Mouse (Mus musculus) lung, postnatal 0 days (tissue): ENCODE results near the gene Olfr1341. TPM values are rescaled to one million over a fixed set of nuclear protein-coding genes. Genes with fewer than 3 reads are reported as not detected.

Experiments
- ATAC-seq: fragments of 200-750 bp; cut with Nextera tagmentation; 2 replicates; pipeline ENCODE4 v1.8.0; 2017; ENCODE audit warnings: moderate library complexity
- DNase-seq: peaks from one replicate; pipeline ENCODE4 v3.0.0-alpha.2; 2016; ENCODE audit warnings: low spot score
- H3K27ac ChIP-seq: fragments of 300-500 bp; sonication (generic); 2 replicates; pipeline ENCODE4 v1.5.1; 2014; ENCODE audit warnings: antibody characterized with exemption, mild to moderate bottlenecking, low read length, mixed read lengths
- H3K27me3 ChIP-seq: fragments of 300-500 bp; sonication (generic); replicated peaks from 2 replicates; pipeline ENCODE4 v1.6.1; 2014; ENCODE audit warnings: low read length, mixed read lengths; ENCODE audit not compliant: insufficient read depth
- H3K36me3 ChIP-seq: fragments of 300-500 bp; sonication (generic); 2 replicates; pipeline ENCODE4 v1.6.1; 2014; ENCODE audit warnings: low read length, mixed read lengths; ENCODE audit not compliant: insufficient read depth
- H3K4me1 ChIP-seq: fragments of 300-500 bp; sonication (generic); 2 replicates; pipeline ENCODE4 v1.6.1; 2014; ENCODE audit warnings: antibody characterized with exemption, low read depth, low read length, mixed read lengths; ENCODE audit not compliant: insufficient read depth
- H3K4me2 ChIP-seq: fragments of 300-500 bp; sonication (generic); replicated peaks from 2 replicates; pipeline ENCODE4 v1.6.1; 2014; ENCODE audit warnings: low read depth, mild to moderate bottlenecking, low read length, moderate library complexity, mixed read lengths
- H3K4me3 ChIP-seq: fragments of 300-500 bp; sonication (generic); 2 replicates; pipeline ENCODE4 v1.5.1; 2014; ENCODE audit warnings: low read depth, low read length
- H3K9ac ChIP-seq: fragments of 300-500 bp; sonication (generic); replicated peaks from 2 replicates; pipeline ENCODE4 v1.6.1; 2014; ENCODE audit warnings: low read depth, mild to moderate bottlenecking
- H3K9me3 ChIP-seq: fragments of 300-500 bp; sonication (generic); 2 replicates; pipeline ENCODE4 v1.6.1; 2016; ENCODE audit warnings: low read length, mixed read lengths
- CTCF ChIP-seq: IDR thresholded peaks from 2 replicates; pipeline ENCODE4 v1.5.1; 2016; ENCODE audit warnings: antibody characterized with exemption, mild to moderate bottlenecking
- EP300 ChIP-seq: IDR thresholded peaks from 2 replicates; pipeline ENCODE4 v1.6.1; 2016; ENCODE audit warnings: antibody characterized with exemption, mild to moderate bottlenecking, control low read depth
- WGBS: fragments of 180-500 bp; shearing (Covaris S2); extraction: QIAGEN DNeasy Blood & Tissue Kit; methylation state at CpG from one replicate; pipeline ENCODE4 v1.1.7; 2014; 5-methylcytosine and 5-hydroxymethylcytosine counted together
- polyA plus RNA-seq: library from polyadenylated mRNA; unstranded; fragments of >200 nt; fragmentation: Nextera tagmentation; extraction: Ambion mirVana; gene quantifications from 2 replicates; pipeline ENCODE4 v1.2.1, GENCODE M21; 2015

Olfr1341 gene
- polyA plus RNA-seq: not detected in 2 replicates

GRCm38 (mm10) chr4:118703223-118703622 is at the start of gene Olfr1341:
Olfr1341 (plus strand) TSS chr4:118703523.
- WGBS: 68% methylated on average over 3 of the region's 3 CpGs
- no peak for DNase-seq
- ATAC-seq: no peak

GRCm38 (mm10) chr4:118658652-118659051 is 44.7 kb upstream of the Olfr1341 start, which contains the start of gene Olfr62:
Olfr62 (plus strand) TSS chr4:118658952.
- no peak for ATAC-seq
- Histone ChIP-seq H3K27ac (no peak within 1 kb of the TSS), H3K36me3 (no peaks in the 10 kb centered on the region), H3K9ac (no peak within 1 kb of the TSS), H3K9me3 (no peaks in the 10 kb centered on the region), H3K4me3 (no peak within 1 kb of the TSS), H3K4me1 (no peaks in the 10 kb centered on the region), H3K4me2 (no peak within 1 kb of the TSS), H3K27me3 (no peaks in the 10 kb centered on the region)
- TF ChIP-seq EP300 (no peak), CTCF (no peak)
- DNase-seq: no peak

More at GRCm38 (mm10) chr4:118703223-118703622, at the start of gene Olfr1341:
- Histone ChIP-seq H3K27me3 (no peaks in the 10 kb centered on the region), H3K27ac (no peak within 1 kb of the TSS), H3K4me1 (no peaks in the 10 kb centered on the region), H3K36me3 (no peaks in the 10 kb centered on the region), H3K9me3 (no peaks in the 10 kb centered on the region), H3K4me3 (no peak within 1 kb of the TSS), H3K4me2 (no peak within 1 kb of the TSS), H3K9ac (no peak within 1 kb of the TSS)
- TF ChIP-seq EP300 (no peak), CTCF (no peak)

GRCm38 (mm10) chr4:118687086-118687485 is 16.2 kb upstream of the Olfr1341 start:
- Histone ChIP-seq H3K27me3 (no peaks in the 10 kb centered on the region), H3K4me2 (no peak overlapping the region), H3K9ac (no peak overlapping the region), H3K4me1 (no peaks in the 10 kb centered on the region), H3K36me3 (no peaks in the 10 kb centered on the region), H3K9me3 (no peaks in the 10 kb centered on the region), H3K27ac (no peak overlapping the region), H3K4me3 (no peak overlapping the region)
- ATAC-seq (peak; percentile 30; the same call in 1 of the 2 replicates), DNase-seq (no peak)
- no peak for TF ChIP-seq CTCF
- peak; percentile 60 for TF ChIP-seq EP300
- WGBS: 28% methylated on average over 2 of the region's 2 CpGs

GRCm38 (mm10) chr4:118692412-118692973 is 10.8 kb upstream of the Olfr1341 start, which contains the start of gene Olfr1342:
Olfr1342 (minus strand) TSS chr4:118692756.
- Histone ChIP-seq H3K4me3 (no peak within 1 kb of the TSS), H3K9ac (no peak within 1 kb of the TSS), H3K4me1 (no peaks in the 10 kb centered on the region), H3K4me2 (no peak within 1 kb of the TSS), H3K27ac (no peak within 1 kb of the TSS), H3K9me3 (no peaks in the 10 kb centered on the region), H3K27me3 (no peaks in the 10 kb centered on the region), H3K36me3 (no peaks in the 10 kb centered on the region)
- WGBS: 42% methylated on average over 12 of the region's 12 CpGs
- no peak for TF ChIP-seq EP300
- TF ChIP-seq CTCF: no peak
- ATAC-seq (no peak), DNase-seq (no peak)

- 41% methylated on average over 2 of the region's 2 CpGs for WGBS
- Histone ChIP-seq H3K36me3 (no peaks in the 10 kb centered on the region), H3K9me3 (no peaks in the 10 kb centered on the region), H3K4me1 (no peaks in the 10 kb centered on the region), H3K9ac (no peak overlapping the region), H3K27ac (no peak overlapping the region), H3K27me3 (no peaks in the 10 kb centered on the region), H3K4me3 (no peak overlapping the region), H3K4me2 (no peak overlapping the region)
- TF ChIP-seq CTCF (no peak), EP300 (no peak)
- ATAC-seq: no peak
- no peak for DNase-seq
Measured at GRCm38 (mm10) chr4:118693812-118694211, 9.5 kb upstream of the Olfr1341 start.

- TF ChIP-seq CTCF: no peak
- TF ChIP-seq EP300: no peak
- H3K4me3 ChIP-seq: no peak overlapping the region
- no peaks in the 10 kb centered on the region for H3K27me3 ChIP-seq
- DNase-seq (no peak), ATAC-seq (no peak)
- no peak overlapping the region for H3K4me2 ChIP-seq
- no peak overlapping the region for H3K27ac ChIP-seq
- 69% methylated on average over 5 of the region's 5 CpGs for WGBS
- H3K9me3 ChIP-seq: no peaks in the 10 kb centered on the region
- no peaks in the 10 kb centered on the region for H3K36me3 ChIP-seq
- H3K4me1 ChIP-seq: no peaks in the 10 kb centered on the region
- H3K9ac ChIP-seq: no peak overlapping the region
Measured at GRCm38 (mm10) chr4:118708086-118708485, 4.8 kb downstream of the Olfr1341 start.
